ENCODE assay signal across 8 mouse cellular contexts in genomic region chr3:58163806-58164205, GRCm38 (mm10).
DNase-seq lines count a peak whose midpoint lies in the region; ATAC-seq and TF ChIP-seq lines count a peak whose summit lies in the region.

No protein-coding gene starts in this region.

- H3K9me3 ChIP-seq in midbrain, embryonic 12.5 days, result no peaks in the 10 kb centered on the region

- WGBS in midbrain, embryonic 12.5 days, result 15% methylated on average over 10 of the region's 10 CpGs
- WGBS in small intestine, adult 2 months, result 9% methylated on average over 10 of the region's 10 CpGs

- TF ChIP-seq CTCF in small intestine, adult 2 months (IDR thresholded peaks at IDR 0.05; ENCODE audit: extremely low read depth, insufficient read length, insufficient replicate concordance, low read depth, low read length), result peak; percentile 67; the same call in 1 of the 2 replicates

- H3K9ac ChIP-seq in midbrain, embryonic 12.5 days (replicated peaks), result no peak overlapping the region

- ATAC-seq in CD4-positive, CD25-positive, alpha-beta regulatory T cell, adult 4 months, result no peak
- peak; percentile 89 for ATAC-seq in granulocyte monocyte progenitor cell, adult 5-6 weeks (replicated peaks; ENCODE audit: poor library complexity, severe bottlenecking)
- peak; percentile 71 for ATAC-seq in midbrain, embryonic 12.5 days (ENCODE audit: low FRiP score, low read depth)

- peak; percentile 45 for DNase-seq in CD4-positive, CD25-positive, alpha-beta regulatory T cell, adult 2 months (ENCODE audit: low read depth, low spot score)
- DNase-seq in embryo, embryonic 10 days (ENCODE audit: low spot score), result peak; percentile 96
- peak; percentile 76 for DNase-seq in kidney, adult 18-20 months
- DNase-seq in left cerebral cortex, postnatal 4 days, result peak; percentile 76

- H3K27me3 ChIP-seq in midbrain, embryonic 12.5 days, result peaks cover 8% of the 10 kb centered on the region; the same call in 1 of the 2 replicates
- no peaks in the 10 kb centered on the region for H3K27me3 ChIP-seq in small intestine, adult 2 months (ENCODE audit: control insufficient read depth, insufficient read depth, low read length)

- no peak overlapping the region for H3K4me3 ChIP-seq in midbrain, embryonic 12.5 days
- no peak overlapping the region for H3K4me3 ChIP-seq in small intestine, adult 2 months (ENCODE audit: low read depth, low read length)

- intact Hi-C loops in left cerebral cortex, postnatal 4 days (cut with DNase I), result loop anchor here (10.0 kb wide), 1 partner anchor 331 kb away; no protein-coding TSS in a partner anchor

- H3K36me3 ChIP-seq in midbrain, embryonic 12.5 days, result no peaks in the 10 kb centered on the region
- H3K36me3 ChIP-seq in small intestine, adult 2 months (ENCODE audit: control insufficient read depth, insufficient read depth, low read length), result no peaks in the 10 kb centered on the region

- peaks cover 6% of the 10 kb centered on the region; the same call in 1 of the 2 replicates for H3K4me1 ChIP-seq in midbrain, embryonic 12.5 days
- H3K4me1 ChIP-seq in small intestine, adult 2 months (ENCODE audit: control insufficient read depth, insufficient read depth, insufficient read length, low read length), result peaks cover 4% of the 10 kb centered on the region; the same call in 1 of the 2 replicates

- H3K4me2 ChIP-seq in midbrain, embryonic 12.5 days (replicated peaks), result no peak overlapping the region

- TF ChIP-seq POLR2A in small intestine, adult 2 months (IDR thresholded peaks at IDR 0.05; ENCODE audit: low read depth, low read length), result no peak

- no peak overlapping the region for H3K27ac ChIP-seq in midbrain, embryonic 12.5 days (replicated peaks)
- H3K27ac ChIP-seq in small intestine, adult 2 months (ENCODE audit: insufficient read depth, low read depth, low read length), result no peak overlapping the region

Comparison
In these comparisons a context has a peak if more than half of its experiments do, and no peak if none do; other contexts are left out.
1. DNase-seq: peak in every context shown above with its lines; median percentile 96 in embryo, embryonic 10 days; 76 in kidney, adult 18-20 months; 76 in left cerebral cortex, postnatal 4 days; 45 in CD4-positive, CD25-positive, alpha-beta regulatory T cell, adult 2 months.